In the genomic region with DNA sequence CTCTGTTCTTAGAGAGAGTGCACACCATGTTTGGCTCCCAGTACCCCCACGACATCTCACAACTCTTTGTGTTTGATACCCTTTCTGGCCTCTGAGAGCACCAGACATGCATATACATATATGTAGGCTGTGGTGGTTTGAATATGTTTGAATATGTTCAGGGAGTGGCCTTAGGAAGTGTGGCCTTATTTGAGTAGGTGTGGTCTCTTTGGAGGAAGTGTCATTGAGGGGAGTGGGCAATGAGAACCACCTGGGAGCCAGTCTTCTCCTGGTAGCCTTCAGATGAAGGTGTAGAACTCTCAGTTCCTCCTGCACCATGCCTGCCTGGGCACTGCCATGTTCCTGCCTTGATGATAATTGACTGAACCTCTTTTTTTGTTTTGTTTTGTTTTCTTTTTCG, we compare ENCODE assay signal across 29 mouse cellular contexts. TPM values are rescaled to one million over a fixed set of nuclear protein-coding genes. Genes with fewer than 3 reads are reported as not detected.
A peak's percentile ranks its signal among the peaks of the same experiment; 100 is the strongest.
DNase-seq lines count a peak whose midpoint lies in the region; ATAC-seq and TF ChIP-seq lines count a peak whose summit lies in the region.
"Had no signal": no experiment of that assay in that cellular context is flagged by ENCODE, and none has a peak within 500 bp of the region (broad histone marks: within the 10 kb centered on the region; RNA-seq: fewer than 3 reads in every experiment).

No protein-coding gene starts in this region.

- no peaks in the 10 kb centered on the region for H3K4me1 ChIP-seq in midbrain, embryonic 11.5 days (ENCODE audit: control insufficient read depth, insufficient read depth, low read length)
- no peaks in the 10 kb centered on the region for H3K4me1 ChIP-seq in midbrain, embryonic 10.5 days
- no peaks in the 10 kb centered on the region for H3K4me1 ChIP-seq in cerebellum, adult 2 months (ENCODE audit: control insufficient read depth, insufficient read depth, low read length)
- H3K4me1 ChIP-seq in kidney, embryonic 14.5 days (ENCODE audit: control insufficient read depth, insufficient read depth, low read length), result no peaks in the 10 kb centered on the region
- H3K4me1 ChIP-seq: embryonic facial prominence, embryonic 15.5 days; forebrain, embryonic 10.5 days; forebrain, embryonic 12.5 days had no signal

- no peak overlapping the region for H3K27ac ChIP-seq in midbrain, embryonic 11.5 days (ENCODE audit: low read depth, low read length)
- H3K27ac ChIP-seq in midbrain, embryonic 10.5 days (replicated peaks), result no peak overlapping the region
- H3K27ac ChIP-seq in cerebellum, adult 2 months (ENCODE audit: insufficient read depth, low read length), result no peak overlapping the region
- no peak overlapping the region for H3K27ac ChIP-seq in kidney, embryonic 14.5 days (ENCODE audit: low read depth, low read length)
- H3K27ac ChIP-seq: embryonic facial prominence, embryonic 13.5 days; embryonic facial prominence, embryonic 15.5 days; forebrain, embryonic 10.5 days; forebrain, embryonic 12.5 days had no signal

- 94% methylated on average over 2 of the region's 2 CpGs for WGBS in midbrain, embryonic 11.5 days
- WGBS in midbrain, embryonic 10.5 days, result 94% methylated on average over 2 of the region's 2 CpGs
- WGBS in cerebellum, adult 2 months, result 96% methylated on average over 2 of the region's 2 CpGs
- WGBS in kidney, embryonic 14.5 days, result 95% methylated on average over 2 of the region's 2 CpGs

- TF ChIP-seq POLR2A in cerebellum, adult 2 months (IDR thresholded peaks at IDR 0.05; ENCODE audit: borderline replicate concordance, insufficient read depth, low read length), result no peak

- no peak overlapping the region for H3K4me3 ChIP-seq in midbrain, embryonic 11.5 days (ENCODE audit: low read depth, low read length)
- no peak overlapping the region for H3K4me3 ChIP-seq in midbrain, embryonic 10.5 days
- no peak overlapping the region for H3K4me3 ChIP-seq in cerebellum, adult 2 months (replicated peaks; ENCODE audit: insufficient read depth, low read depth, low read length)
- no peak overlapping the region for H3K4me3 ChIP-seq in kidney, embryonic 14.5 days (ENCODE audit: low read length)
- H3K4me3 ChIP-seq: embryonic facial prominence, embryonic 13.5 days; embryonic facial prominence, embryonic 15.5 days; erythroblast, embryonic 14.5 days; forebrain, embryonic 10.5 days; forebrain, embryonic 12.5 days had no signal

- peak; percentile 45 for DNase-seq in midbrain, embryonic 11.5 days (ENCODE audit: low spot score, missing footprints)
- DNase-seq in midbrain, embryonic 10.5 days (ENCODE audit: low spot score), result no peak
- DNase-seq in A20 (ENCODE audit: low read depth, low spot score), result peak; percentile 62
- DNase-seq in B cell, adult 2 months, result peak; percentile 9 to 22
- DNase-seq in cerebellum, adult 2 months, result no peak
- DNase-seq in adipocyte (ENCODE audit: low spot score), result no peak
- DNase-seq: adrenal gland, adult 8-10 months; adrenal gland, postnatal 14 days; adrenal gland, postnatal 36 days; cerebellum, adult 11-12 months; cerebellum, adult 8-10 months; cerebellum, adult 9-11 months; cerebellum, postnatal 14 days; cerebellum, postnatal 36 days; embryo, embryonic 11 days had no signal

- H3K9ac ChIP-seq in midbrain, embryonic 11.5 days (ENCODE audit: low read length), result no peak overlapping the region
- no peak overlapping the region for H3K9ac ChIP-seq in kidney, embryonic 14.5 days (ENCODE audit: low read depth, low read length)
- H3K9ac ChIP-seq: embryonic facial prominence, embryonic 13.5 days; embryonic facial prominence, embryonic 15.5 days; forebrain, embryonic 12.5 days had no signal

- TF ChIP-seq CTCF in cerebellum, adult 2 months (IDR thresholded peaks at IDR 0.05; ENCODE audit: borderline replicate concordance, insufficient read depth, low read depth, low read length), result no peak

- H3K4me2 ChIP-seq in midbrain, embryonic 11.5 days, result no peak overlapping the region
- no peak overlapping the region for H3K4me2 ChIP-seq in kidney, embryonic 14.5 days (replicated peaks; ENCODE audit: low read depth, low read length)
- H3K4me2 ChIP-seq: embryonic facial prominence, embryonic 13.5 days; embryonic facial prominence, embryonic 15.5 days; forebrain, embryonic 12.5 days had no signal

- no peaks in the 10 kb centered on the region for H3K27me3 ChIP-seq in midbrain, embryonic 11.5 days (ENCODE audit: control insufficient read depth, insufficient read depth, low read length)
- H3K27me3 ChIP-seq in midbrain, embryonic 10.5 days (ENCODE audit: low read depth, poor library complexity, severe bottlenecking), result no peaks in the 10 kb centered on the region
- no peaks in the 10 kb centered on the region for H3K27me3 ChIP-seq in cerebellum, adult 2 months (ENCODE audit: control insufficient read depth, insufficient read depth, low read length)
- no peaks in the 10 kb centered on the region for H3K27me3 ChIP-seq in kidney, embryonic 14.5 days (ENCODE audit: control insufficient read depth, insufficient read depth, low read length)
- H3K27me3 ChIP-seq: embryonic facial prominence, embryonic 13.5 days; embryonic facial prominence, embryonic 15.5 days; forebrain, embryonic 12.5 days had no signal

- H3K36me3 ChIP-seq in midbrain, embryonic 11.5 days (ENCODE audit: control insufficient read depth, insufficient read depth, low read length), result no peaks in the 10 kb centered on the region
- H3K36me3 ChIP-seq in midbrain, embryonic 10.5 days, result peaks cover 34% of the 10 kb centered on the region
- no peaks in the 10 kb centered on the region for H3K36me3 ChIP-seq in kidney, embryonic 14.5 days (ENCODE audit: control insufficient read depth, insufficient read depth, low read length)

- no peaks in the 10 kb centered on the region for H3K9me3 ChIP-seq in midbrain, embryonic 11.5 days (ENCODE audit: control insufficient read depth, low read length)
- H3K9me3 ChIP-seq in midbrain, embryonic 10.5 days (replicated peaks), result no peaks in the 10 kb centered on the region
- no peaks in the 10 kb centered on the region for H3K9me3 ChIP-seq in kidney, embryonic 14.5 days (ENCODE audit: control insufficient read depth, low read length)
- H3K9me3 ChIP-seq: embryonic facial prominence, embryonic 13.5 days; embryonic facial prominence, embryonic 15.5 days; forebrain, embryonic 10.5 days; forebrain, embryonic 12.5 days had no signal

- no peak for ATAC-seq in midbrain, embryonic 11.5 days (ENCODE audit: low FRiP score)
- peak; percentile 19; the same call in 1 of the 2 replicates for ATAC-seq in neutrophil, adult 5-6 weeks (ENCODE audit: extremely low read depth, insufficient number of reproducible peaks, low FRiP score, poor library complexity, severe bottlenecking)
- ATAC-seq in kidney, embryonic 14.5 days (ENCODE audit: low FRiP score, low TSS enrichment), result no peak
- ATAC-seq: forebrain, embryonic 14.5 days; forebrain, embryonic 16.5 days had no signal

RNA-seq across cellular contexts. Expression of a gene that starts 25.2 kb away (rescaled TPM):
- polyA plus RNA-seq in midbrain, embryonic 11.5 days (2014; fragmentation: Nextera tagmentation; extraction: Ambion mirVana), result 27.5 and 28.2 TPM in 2 replicates
- polyA plus RNA-seq in midbrain, embryonic 10.5 days (2016; fragmentation: Nextera tagmentation; extraction: Ambion mirVana), result 16.2 and 16.5 TPM in 2 replicates
- 80.0 and 92.8 TPM in 2 replicates for total RNA-seq in neutrophil, adult 5-6 weeks (2017)
- polyA plus RNA-seq in cerebellum, adult 2 months (2012; rRNA removed), result 15.4 and 16.2 TPM in 2 replicates
- 18.4 and 25.3 TPM in 2 replicates for polyA plus RNA-seq in kidney, embryonic 14.5 days (2014; fragmentation: Nextera tagmentation; extraction: Ambion mirVana)

RNA-seq across cellular contexts. Expression of a gene that starts 35.2 kb away (rescaled TPM):
- not detected in 2 replicates for polyA plus RNA-seq in midbrain, embryonic 11.5 days (2014; fragmentation: Nextera tagmentation; extraction: Ambion mirVana)
- polyA plus RNA-seq in midbrain, embryonic 10.5 days (2016; fragmentation: Nextera tagmentation; extraction: Ambion mirVana), result not detected in 2 replicates
- total RNA-seq in neutrophil, adult 5-6 weeks (2017), result 5.1 and 6.4 TPM in 2 replicates
- polyA plus RNA-seq in cerebellum, adult 2 months (2012; rRNA removed), result not detected in 2 replicates
- not detected in 2 replicates for polyA plus RNA-seq in kidney, embryonic 14.5 days (2014; fragmentation: Nextera tagmentation; extraction: Ambion mirVana)
- total RNA-seq: adrenal gland, adult 18-20 months; adrenal gland, adult 8-10 months; adrenal gland, postnatal 14 days; adrenal gland, postnatal 36 days; common myeloid progenitor, adult 5-6 weeks; ES-E14 had no signal
- polyA plus RNA-seq: C2C12; embryonic facial prominence, embryonic 11.5 days; embryonic facial prominence, embryonic 13.5 days; embryonic facial prominence, embryonic 15.5 days; erythroblast, embryonic 14.5 days; forebrain, embryonic 10.5 days; forebrain, embryonic 12.5 days; forebrain, embryonic 14.5 days; forebrain, embryonic 16.5 days had no signal

Comparison
In these comparisons a context has a peak if more than half of its experiments do, and no peak if none do; other contexts are left out.
1. DNase-seq: peak in midbrain, embryonic 11.5 days (single experiment), A20 (single experiment) and B cell, adult 2 months (2 of 2); none in midbrain, embryonic 10.5 days (single experiment), cerebellum, adult 2 months (0 of 2) and adipocyte (single experiment).